Mouse (Mus musculus) forebrain, embryonic 16.5 days (tissue): ENCODE data around the gene H2al2a. TPM values are rescaled to one million over a fixed set of nuclear protein-coding genes. Genes with fewer than 3 reads are reported as not detected.
"Not testable (repeated sequence)": the region's sequence is repeated elsewhere in the genome, so short reads cannot be mapped to it uniquely, and the experiment has no call there.

Experiments
- ATAC-seq: fragments of 200-750 bp; cut with Nextera tagmentation; 2 replicates; pipeline ENCODE4 v1.8.0; 2017; ENCODE audit warnings: mild to moderate bottlenecking, moderate library complexity
- H3K27ac ChIP-seq: fragments of 300-500 bp; sonication (generic); 2 replicates; pipeline ENCODE4 v1.5.1; 2014; ENCODE audit warnings: low read length, control low read depth
- H3K27me3 ChIP-seq: fragments of 300-500 bp; sonication (generic); replicated peaks from 2 replicates; pipeline ENCODE4 v1.6.1; 2014; ENCODE audit warnings: low read length; ENCODE audit not compliant: control insufficient read depth, insufficient read depth
- H3K36me3 ChIP-seq: fragments of 300-500 bp; sonication (generic); 2 replicates; pipeline ENCODE4 v1.6.1; 2014; ENCODE audit not compliant: control insufficient read depth, insufficient read depth
- H3K4me1 ChIP-seq: fragments of 300-500 bp; sonication (generic); replicated peaks from 2 replicates; pipeline ENCODE4 v1.6.1; 2014; ENCODE audit warnings: low read length; ENCODE audit not compliant: control insufficient read depth, insufficient read depth
- H3K4me2 ChIP-seq: fragments of 300-500 bp; sonication (generic); 2 replicates; pipeline ENCODE4 v1.6.1; 2014; ENCODE audit warnings: mild to moderate bottlenecking, low read length, control low read depth
- H3K4me3 ChIP-seq: fragments of 300-500 bp; sonication (generic); replicated peaks from 2 replicates; pipeline ENCODE4 v1.5.1; 2014; ENCODE audit warnings: mild to moderate bottlenecking, low read length, control low read depth
- H3K9ac ChIP-seq: fragments of 300-500 bp; sonication (generic); replicated peaks from 2 replicates; pipeline ENCODE4 v1.6.1; 2014; ENCODE audit warnings: low read depth, low read length, control low read depth
- H3K9me3 ChIP-seq: fragments of 300-500 bp; sonication (generic); 2 replicates; pipeline ENCODE4 v1.6.1; 2016; ENCODE audit warnings: low read length; ENCODE audit not compliant: control insufficient read depth
- WGBS: fragments of 180-500 bp; shearing (Covaris S2); extraction: QIAGEN DNeasy Blood & Tissue Kit; methylation state at CpG from one replicate; pipeline ENCODE4 v1.1.7; 2014; 5-methylcytosine and 5-hydroxymethylcytosine counted together
- polyA plus RNA-seq: library from polyadenylated mRNA; unstranded; fragments of >200 nt; fragmentation: Nextera tagmentation; extraction: Ambion mirVana; gene quantifications from 2 replicates; pipeline ENCODE4 v1.2.1, GENCODE M21; 2015

H2al2a gene
- polyA plus RNA-seq, 1 experiment from 2014 or later = not detected

GRCm38 (mm10) chr2:17984774-17985173 lies 12.0 kb downstream of the H2al2a start:
- ATAC-seq = no peak
- H3K9ac ChIP-seq = no peak overlapping the region
- 98% methylated on average over 3 of the region's 3 CpGs for WGBS
- H3K36me3 ChIP-seq = no peaks in the 10 kb centered on the region
- no peak overlapping the region for H3K4me3 ChIP-seq
- no peaks in the 10 kb centered on the region for H3K27me3 ChIP-seq
- no peaks in the 10 kb centered on the region for H3K9me3 ChIP-seq
- H3K4me2 ChIP-seq = no peak overlapping the region
- H3K4me1 ChIP-seq = no peaks in the 10 kb centered on the region
- no peak overlapping the region for H3K27ac ChIP-seq

GRCm38 (mm10) chr2:17982747-17983146 lies 14.0 kb downstream of the H2al2a start:
- Histone ChIP-seq H3K36me3 (no peaks in the 10 kb centered on the region), H3K9me3 (no peaks in the 10 kb centered on the region), H3K4me2 (no peak overlapping the region), H3K27me3 (no peaks in the 10 kb centered on the region), H3K9ac (no peak overlapping the region), H3K4me1 (no peaks in the 10 kb centered on the region), H3K27ac (no peak overlapping the region), H3K4me3 (no peak overlapping the region)
- 92% methylated on average over 1 of the region's 1 CpGs for WGBS
- no peak for ATAC-seq

- WGBS = 90% methylated on average over 6 of the region's 6 CpGs
These were observed 18.1 kb downstream of the H2al2a start for GRCm38 (mm10) chr2:17978706-17979105.

GRCm38 (mm10) chr2:17978251-17978650 lies 18.5 kb downstream of the H2al2a start:
- H3K9ac ChIP-seq, ATAC-seq, H3K36me3 ChIP-seq, H3K4me2 ChIP-seq, H3K27me3 ChIP-seq, H3K4me3 ChIP-seq, H3K9me3 ChIP-seq, H3K4me1 ChIP-seq, H3K27ac ChIP-seq: not testable (repeated sequence)
- WGBS = 93% methylated on average over 7 of the region's 7 CpGs

More at GRCm38 (mm10) chr2:17978706-17979105, 18.1 kb downstream of the H2al2a start:
- H3K4me2 ChIP-seq = no peak overlapping the region
- H3K27me3 ChIP-seq = no peaks in the 10 kb centered on the region
- H3K9me3 ChIP-seq = no peaks in the 10 kb centered on the region
- no peak overlapping the region for H3K4me3 ChIP-seq
- no peaks in the 10 kb centered on the region for H3K4me1 ChIP-seq
- no peaks in the 10 kb centered on the region for H3K36me3 ChIP-seq
- H3K27ac ChIP-seq = no peak overlapping the region
- H3K9ac ChIP-seq = no peak overlapping the region
- no peak for ATAC-seq

- not testable (repeated sequence) for H3K27me3 ChIP-seq, H3K36me3 ChIP-seq, ATAC-seq, H3K9me3 ChIP-seq, H3K4me2 ChIP-seq, H3K9ac ChIP-seq, H3K4me1 ChIP-seq, H3K4me3 ChIP-seq, H3K27ac ChIP-seq
These were observed 19.1 kb downstream of the H2al2a start for GRCm38 (mm10) chr2:17977645-17978044.

- Histone ChIP-seq H3K4me2 (no peak overlapping the region), H3K27me3 (no peaks in the 10 kb centered on the region), H3K4me1 (no peaks in the 10 kb centered on the region), H3K9ac (no peak overlapping the region), H3K4me3 (no peak overlapping the region), H3K27ac (no peak overlapping the region), H3K36me3 (no peaks in the 10 kb centered on the region), H3K9me3 (no peaks in the 10 kb centered on the region)
- WGBS = 58% methylated on average over 4 of the region's 4 CpGs
- ATAC-seq = peak; percentile 65
These were observed 21.0 kb downstream of the H2al2a start for GRCm38 (mm10) chr2:17975601-17976327.

GRCm38 (mm10) chr2:17973868-17974440 lies 22.8 kb downstream of the H2al2a start:
- Histone ChIP-seq H3K27me3 (no peaks in the 10 kb centered on the region), H3K36me3 (no peaks in the 10 kb centered on the region), H3K4me1 (no peaks in the 10 kb centered on the region), H3K27ac (no peak overlapping the region), H3K9me3 (no peaks in the 10 kb centered on the region), H3K4me3 (no peak overlapping the region), H3K9ac (no peak overlapping the region), H3K4me2 (no peak overlapping the region)
- no peak for ATAC-seq
- 55% methylated on average over 2 of the region's 2 CpGs for WGBS

- no peak overlapping the region for H3K4me3 ChIP-seq
- no peak for ATAC-seq
- H3K9ac ChIP-seq = no peak overlapping the region
- no peaks in the 10 kb centered on the region for H3K36me3 ChIP-seq
- H3K9me3 ChIP-seq = no peaks in the 10 kb centered on the region
- H3K27ac ChIP-seq = no peak overlapping the region
- H3K27me3 ChIP-seq = no peaks in the 10 kb centered on the region
- no peaks in the 10 kb centered on the region for H3K4me1 ChIP-seq
- WGBS = 90% methylated on average over 5 of the region's 5 CpGs
- H3K4me2 ChIP-seq = no peak overlapping the region
These were observed 23.5 kb downstream of the H2al2a start for GRCm38 (mm10) chr2:17973246-17973645.

GRCm38 (mm10) chr2:17972843-17973242 lies 23.9 kb downstream of the H2al2a start:
- Histone ChIP-seq H3K27ac (no peak overlapping the region), H3K4me3 (no peak overlapping the region), H3K36me3 (no peaks in the 10 kb centered on the region), H3K4me1 (no peaks in the 10 kb centered on the region), H3K4me2 (no peak overlapping the region), H3K9me3 (no peaks in the 10 kb centered on the region), H3K27me3 (no peaks in the 10 kb centered on the region), H3K9ac (no peak overlapping the region)
- 96% methylated on average over 2 of the region's 2 CpGs for WGBS
- ATAC-seq = no peak
